Mouse (Mus musculus) heart, embryonic 16.5 days (tissue): ENCODE results near the gene Pcyt1a. TPM values are rescaled to one million over a fixed set of nuclear protein-coding genes. Genes with fewer than 3 reads are reported as not detected.

ENCODE experiments used
- ATAC-seq: fragments of 200-750 bp; cut with Nextera tagmentation; replicated peaks from 2 replicates; pipeline ENCODE4 v1.8.0; 2017; ENCODE audit warnings: moderate number of reproducible peaks; ENCODE audit not compliant: insufficient read depth, low FRiP score; ENCODE audit errors: extremely low read depth
- H3K27ac ChIP-seq: fragments of 300-500 bp; sonication (generic); 2 replicates; pipeline ENCODE4 v1.5.1; 2014; ENCODE audit warnings: mild to moderate bottlenecking, low read length, control low read depth, moderate library complexity
- H3K27me3 ChIP-seq: fragments of 300-500 bp; sonication (generic); 2 replicates; pipeline ENCODE4 v1.6.1; 2014; ENCODE audit warnings: low read length, mixed read lengths; ENCODE audit not compliant: control insufficient read depth, insufficient read depth
- H3K36me3 ChIP-seq: fragments of 300-500 bp; sonication (generic); 2 replicates; pipeline ENCODE4 v1.6.1; 2014; ENCODE audit not compliant: control insufficient read depth, insufficient read depth
- H3K4me1 ChIP-seq: fragments of 300-500 bp; sonication (generic); 2 replicates; pipeline ENCODE4 v1.6.1; 2014; ENCODE audit warnings: low read length, mixed read lengths; ENCODE audit not compliant: control insufficient read depth, insufficient read depth
- H3K4me2 ChIP-seq: fragments of 300-500 bp; sonication (generic); 2 replicates; pipeline ENCODE4 v1.6.1; 2014; ENCODE audit warnings: low read depth, mild to moderate bottlenecking, control low read depth, low read length
- H3K4me3 ChIP-seq: fragments of 300-500 bp; sonication (generic); 2 replicates; pipeline ENCODE4 v1.5.1; 2014; ENCODE audit warnings: mild to moderate bottlenecking, control low read depth, low read length
- H3K9ac ChIP-seq: fragments of 300-500 bp; sonication (generic); 2 replicates; pipeline ENCODE4 v1.6.1; 2014; ENCODE audit warnings: low read length, control low read depth
- H3K9me3 ChIP-seq: fragments of 300-500 bp; sonication (generic); replicated peaks from 2 replicates; pipeline ENCODE4 v1.6.1; 2016; ENCODE audit warnings: low read length; ENCODE audit not compliant: control insufficient read depth
- WGBS: fragments of 180-500 bp; shearing (Covaris S2); extraction: QIAGEN DNeasy Blood & Tissue Kit; methylation state at CpG from one replicate; pipeline ENCODE4 v1.1.7; 2014; 5-methylcytosine and 5-hydroxymethylcytosine counted together
- polyA plus RNA-seq: library from polyadenylated mRNA; unstranded; fragments of >200 nt; fragmentation: Nextera tagmentation; extraction: Ambion mirVana; gene quantifications from 2 replicates; pipeline ENCODE4 v1.2.1, GENCODE M21; 2015

The Pcyt1a gene
- polyA plus RNA-seq, 1 experiment from 2014 or later, result 38.8 TPM

DNA sequence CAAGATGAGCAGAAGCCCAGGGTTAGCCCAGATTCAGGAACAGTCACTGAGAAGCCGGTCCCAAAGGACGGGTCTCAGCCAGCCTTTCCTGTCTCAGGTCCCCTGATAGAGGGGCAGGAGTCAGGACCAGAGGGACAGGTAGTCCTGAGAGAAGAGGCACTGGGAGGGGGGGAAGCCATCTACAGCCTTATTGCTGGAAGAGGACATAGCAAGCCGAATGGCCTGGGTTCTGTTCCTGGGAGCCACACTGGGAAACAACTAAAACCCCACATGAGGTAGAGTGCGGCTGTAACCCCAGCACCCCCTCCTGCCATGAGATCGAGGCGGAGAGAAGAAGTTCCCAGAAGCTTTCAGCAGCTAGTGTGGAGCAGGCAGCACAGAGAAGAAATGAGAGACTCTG lies 83.2 kb downstream of the Pcyt1a start:
- Histone ChIP-seq H3K36me3 (no peaks in the 10 kb centered on the region), H3K9ac (no peak overlapping the region), H3K27ac (no peak overlapping the region), H3K9me3 (no peaks in the 10 kb centered on the region), H3K4me2 (no peak overlapping the region), H3K27me3 (no peaks in the 10 kb centered on the region), H3K4me1 (peaks cover 25% of the 10 kb centered on the region), H3K4me3 (no peak overlapping the region)
- 94% methylated on average over 6 of the region's 6 CpGs for WGBS
- ATAC-seq, result no peak

DNA sequence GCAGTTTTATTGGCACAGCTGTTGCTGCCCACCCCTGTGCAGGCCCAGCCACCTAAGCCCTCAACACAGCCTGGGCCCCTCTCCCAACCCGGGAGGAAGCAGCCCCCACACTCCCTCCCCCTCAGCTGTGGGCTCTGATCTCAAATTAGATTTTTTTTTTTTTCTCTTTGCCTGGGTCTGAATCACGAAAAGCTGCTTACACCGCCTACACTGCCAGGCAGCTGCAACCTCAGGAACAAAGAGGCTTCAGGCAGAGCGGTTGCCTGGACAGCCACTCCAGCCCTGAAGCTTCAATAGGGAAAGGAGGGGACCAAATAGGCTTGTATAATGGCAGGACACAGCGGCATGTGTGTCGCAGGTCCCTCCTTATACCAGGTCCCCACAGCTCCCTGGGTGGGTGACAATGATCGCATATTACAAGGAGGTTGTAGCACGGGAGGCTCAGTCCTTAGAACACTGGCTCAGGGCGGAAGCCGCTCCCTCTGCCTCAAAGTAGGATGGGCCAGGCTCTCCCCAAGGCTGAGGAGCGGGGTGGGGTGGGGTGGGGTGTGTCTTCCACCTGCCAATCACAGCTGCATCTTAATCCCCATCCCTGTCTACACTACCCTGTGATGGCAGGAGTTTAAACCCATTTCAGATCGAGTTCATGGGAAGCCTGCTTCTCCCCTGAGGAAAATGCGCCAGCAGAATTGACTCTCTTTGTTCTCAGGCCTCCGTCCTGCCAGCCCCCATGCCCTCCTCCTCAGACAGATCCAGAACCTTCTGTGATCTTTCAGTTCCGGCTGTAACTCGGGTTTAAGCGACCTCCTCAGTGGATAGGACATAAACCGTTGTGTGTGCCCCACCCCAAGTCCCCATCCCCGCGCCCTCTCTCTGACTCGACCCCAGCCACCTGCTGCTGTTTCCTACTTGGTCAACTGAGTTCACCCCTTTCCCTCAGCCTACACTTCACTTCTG lies 85.6 kb downstream of the Pcyt1a start:
- Histone ChIP-seq H3K27ac (peak overlapping the region; percentile 57), H3K27me3 (no peaks in the 10 kb centered on the region), H3K9me3 (no peaks in the 10 kb centered on the region), H3K4me2 (peak overlapping the region; percentile 35), H3K4me3 (0 out of 2 replicates have a peak overlapping the region, but pooled peaks have one; percentile 4), H3K4me1 (peaks cover 4% of the 10 kb centered on the region; the same call in 1 of the 2 replicates), H3K36me3 (no peaks in the 10 kb centered on the region), H3K9ac (no peak overlapping the region)
- WGBS, result 33% methylated on average over 21 of the region's 21 CpGs
- peak; percentile 55 for ATAC-seq

DNA sequence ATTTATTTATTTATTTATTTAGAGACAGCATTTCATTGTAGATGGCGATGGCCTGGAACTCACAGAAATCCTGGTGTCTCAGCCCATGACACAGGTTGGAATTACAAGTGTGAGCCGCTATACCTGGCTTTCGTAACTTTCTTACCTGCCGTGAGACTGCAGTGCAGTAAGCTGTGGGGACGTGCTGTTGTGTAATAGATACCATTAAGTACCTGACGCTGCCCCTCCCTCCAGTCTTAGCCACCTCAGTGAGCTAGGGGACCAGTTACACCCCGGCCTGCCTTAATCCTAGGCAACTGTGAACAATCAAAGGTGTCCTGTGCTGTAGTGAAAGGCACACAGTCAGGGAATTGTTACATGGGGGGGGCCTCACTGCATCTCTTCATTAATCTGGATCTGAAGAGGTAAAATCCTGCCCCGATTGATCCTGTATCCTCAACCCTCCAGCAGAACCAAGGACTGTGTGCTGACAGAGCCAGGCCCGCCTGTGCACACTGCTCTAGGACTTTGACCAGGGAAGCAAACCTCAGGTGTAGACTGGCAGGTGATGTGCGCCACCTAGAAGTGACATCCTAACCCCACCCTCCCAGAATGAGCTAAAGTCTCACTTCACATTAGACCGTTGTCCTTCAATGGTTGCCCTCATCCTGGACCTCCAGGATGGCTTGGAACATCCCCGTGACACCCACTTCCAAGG lies 87.2 kb downstream of the Pcyt1a start:
- Histone ChIP-seq H3K4me3 (no peak overlapping the region), H3K9me3 (no peaks in the 10 kb centered on the region), H3K4me1 (peaks cover 5% of the 10 kb centered on the region; the same call in 1 of the 2 replicates), H3K27ac (no peak overlapping the region), H3K9ac (no peak overlapping the region), H3K36me3 (no peaks in the 10 kb centered on the region), H3K27me3 (no peaks in the 10 kb centered on the region), H3K4me2 (no peak overlapping the region)
- 82% methylated on average over 12 of the region's 12 CpGs for WGBS
- no peak for ATAC-seq

DNA sequence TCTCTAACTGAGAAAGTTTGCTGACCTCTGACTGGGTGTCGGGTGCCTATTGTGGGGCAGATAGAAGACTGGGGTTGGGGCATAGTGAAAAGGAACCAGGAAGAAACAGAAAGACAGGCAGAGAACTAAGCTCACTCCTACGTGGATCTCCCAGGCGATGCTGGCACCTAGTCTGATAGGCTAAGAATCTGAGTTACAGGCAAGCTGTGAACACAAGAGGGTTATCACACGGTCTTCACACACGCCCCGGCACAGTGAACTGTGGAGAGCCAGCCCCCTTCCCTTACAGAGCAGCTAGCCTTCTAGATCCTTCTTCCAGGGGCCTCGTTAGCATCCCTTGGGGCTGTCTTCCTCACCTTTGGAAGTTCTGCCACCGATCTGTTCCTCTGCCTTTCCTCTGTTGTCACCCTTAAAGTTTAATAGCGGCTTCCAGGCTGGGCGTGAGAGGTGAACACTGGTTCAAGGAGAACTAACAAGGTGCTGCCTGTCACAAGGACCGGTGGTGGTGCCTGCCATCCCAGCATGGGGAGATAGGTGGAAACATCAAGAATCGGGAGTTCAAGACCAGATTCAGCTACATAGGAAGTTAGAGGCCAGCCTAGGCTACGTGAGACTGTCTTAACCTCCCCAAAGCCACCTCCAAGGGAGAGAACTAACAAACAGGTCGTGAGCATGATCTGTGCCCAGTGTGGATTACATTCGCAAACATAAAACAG lies 89.1 kb downstream of the Pcyt1a start:
- Histone ChIP-seq H3K27ac (peak overlapping the region; percentile 19), H3K4me3 (no peak overlapping the region), H3K36me3 (no peaks in the 10 kb centered on the region), H3K4me1 (peaks cover 20% of the 10 kb centered on the region), H3K9me3 (no peaks in the 10 kb centered on the region), H3K9ac (no peak overlapping the region), H3K4me2 (no peak overlapping the region), H3K27me3 (no peaks in the 10 kb centered on the region)
- no peak for ATAC-seq
- 68% methylated on average over 15 of the region's 15 CpGs for WGBS

DNA sequence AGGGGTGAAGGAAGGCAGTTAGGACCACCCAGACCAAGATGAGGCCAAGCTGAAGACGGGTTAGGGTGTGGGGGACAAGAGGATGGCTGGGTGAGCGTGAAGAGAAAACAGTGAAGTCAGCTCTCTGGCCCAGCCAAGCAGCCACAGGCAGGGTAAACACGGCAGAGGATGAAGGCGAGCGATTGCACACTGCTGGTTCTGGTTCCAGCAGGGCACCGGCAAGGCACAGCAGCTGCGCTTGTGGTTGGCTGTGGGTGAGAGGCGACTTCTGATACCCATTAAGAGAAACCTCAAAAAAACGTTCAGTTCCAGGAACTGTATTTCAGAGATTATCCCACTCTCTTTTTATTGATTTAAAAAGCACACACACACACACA lies 89.6 kb downstream of the Pcyt1a start:
- H3K9me3 ChIP-seq, result no peaks in the 10 kb centered on the region
- 60% methylated on average over 9 of the region's 9 CpGs for WGBS
- H3K4me2 ChIP-seq, result no peak overlapping the region
- H3K27me3 ChIP-seq, result no peaks in the 10 kb centered on the region
- H3K4me3 ChIP-seq, result no peak overlapping the region
- ATAC-seq, result no peak
- no peaks in the 10 kb centered on the region for H3K36me3 ChIP-seq
- peaks cover 20% of the 10 kb centered on the region for H3K4me1 ChIP-seq
- H3K27ac ChIP-seq, result peak overlapping the region; percentile 19
- no peak overlapping the region for H3K9ac ChIP-seq

DNA sequence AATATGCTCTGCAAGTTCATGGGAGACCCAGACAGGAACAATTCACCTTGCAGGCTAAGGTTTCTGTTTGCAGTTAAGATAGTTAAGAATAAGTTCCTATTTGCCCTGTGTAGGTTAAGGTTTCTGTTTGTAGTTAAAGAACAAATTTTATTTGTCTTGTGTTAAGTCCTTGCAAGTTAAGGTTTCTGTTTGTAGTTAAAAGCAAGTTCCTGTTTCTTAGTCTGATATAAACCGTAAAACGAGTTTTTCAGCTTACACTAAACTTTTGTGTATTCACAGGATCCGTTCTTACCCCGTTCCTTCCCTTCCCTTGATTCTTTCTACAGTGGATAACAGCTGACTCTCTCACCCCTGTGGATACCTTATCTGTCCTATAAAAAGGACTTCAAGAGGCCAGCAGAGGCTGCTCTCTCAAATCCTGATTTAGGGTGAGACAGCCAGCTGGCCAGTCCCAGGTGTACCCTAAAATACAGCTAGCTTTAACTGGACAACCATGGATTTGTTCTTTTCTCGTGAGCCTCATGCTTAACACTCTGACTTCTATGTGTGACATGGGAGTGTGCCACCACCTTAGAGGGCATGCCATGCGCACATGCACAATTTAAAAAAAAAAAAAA lies 92.0 kb downstream of the Pcyt1a start:
- Histone ChIP-seq H3K36me3 (no peaks in the 10 kb centered on the region), H3K4me2 (no peak overlapping the region; the same call in 1 of the 2 replicates), H3K4me3 (no peak overlapping the region), H3K9me3 (no peaks in the 10 kb centered on the region), H3K27ac (peak overlapping the region; percentile 17; the same call in 1 of the 2 replicates), H3K9ac (no peak overlapping the region), H3K4me1 (peaks cover 18% of the 10 kb centered on the region), H3K27me3 (no peaks in the 10 kb centered on the region)
- WGBS, result 42% methylated on average over 6 of the region's 6 CpGs
- ATAC-seq, result no peak

DNA sequence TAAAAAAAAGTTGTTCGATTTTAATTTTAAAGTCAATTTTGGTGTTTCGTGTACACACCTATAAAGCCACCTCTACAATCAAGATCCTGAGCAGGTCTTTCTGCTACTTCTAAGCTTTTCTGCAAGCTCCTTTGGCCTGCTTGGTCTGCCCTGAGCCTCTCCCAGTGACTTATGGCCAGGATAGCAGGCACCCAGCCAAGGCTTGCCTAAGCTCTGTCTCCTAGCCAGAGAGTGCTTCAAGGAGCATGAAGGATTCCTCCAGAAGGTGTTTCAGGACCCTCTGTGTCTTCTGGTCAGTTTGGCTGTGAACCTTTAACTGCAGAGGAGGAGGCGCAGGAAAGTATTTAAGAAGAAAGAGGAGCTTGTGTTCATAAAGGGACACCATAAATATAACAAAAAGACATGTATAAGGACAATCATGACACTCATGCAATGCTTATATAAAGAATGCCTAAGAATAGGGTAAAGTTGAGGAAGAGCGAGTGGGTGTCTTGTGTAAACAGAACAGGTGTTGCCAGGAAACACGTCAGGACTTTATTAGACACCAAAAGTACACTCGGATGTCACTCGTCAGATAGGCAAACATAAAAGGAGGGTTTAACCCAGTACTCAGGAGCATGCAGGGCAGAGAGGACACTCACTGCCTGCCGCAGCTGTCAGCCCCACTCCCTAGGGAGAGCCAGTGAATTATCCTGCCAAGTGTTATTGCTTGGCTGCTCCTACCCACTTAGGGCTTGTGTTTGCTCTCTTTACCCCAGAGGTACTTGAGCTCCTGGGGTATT lies 92.9 kb downstream of the Pcyt1a start:
- Histone ChIP-seq H3K4me2 (no peak overlapping the region), H3K36me3 (no peaks in the 10 kb centered on the region), H3K4me1 (peaks cover 18% of the 10 kb centered on the region), H3K4me3 (no peak overlapping the region), H3K27ac (peak overlapping the region; percentile 40), H3K9ac (0 out of 2 replicates have a peak overlapping the region, but pooled peaks have one; percentile 20), H3K27me3 (no peaks in the 10 kb centered on the region), H3K9me3 (no peaks in the 10 kb centered on the region)
- 0 out of 2 replicates have a peak, but pooled peaks have one; percentile 35 for ATAC-seq
- 49% methylated on average over 8 of the region's 8 CpGs for WGBS

DNA sequence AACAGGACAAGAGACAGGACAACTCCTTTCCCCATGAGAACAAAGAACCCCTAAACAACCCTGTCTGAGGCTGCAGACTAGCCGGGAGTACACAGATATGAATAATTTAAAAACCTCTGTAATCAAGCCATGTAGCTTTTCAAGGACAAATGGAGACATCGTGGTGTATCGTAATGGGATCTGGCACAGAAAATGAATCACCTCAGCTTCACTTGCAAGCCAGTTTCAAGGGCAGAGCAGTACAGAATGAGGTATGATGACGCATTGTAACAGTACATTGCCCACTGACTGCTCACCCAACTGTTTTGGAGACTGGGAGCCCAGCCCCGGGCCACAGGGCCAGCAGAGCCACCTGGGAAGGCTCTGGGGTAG lies 93.5 kb downstream of the Pcyt1a start:
- no peak overlapping the region for H3K4me3 ChIP-seq
- H3K27ac ChIP-seq, result peak overlapping the region; percentile 40
- H3K9me3 ChIP-seq, result no peaks in the 10 kb centered on the region
- no peak overlapping the region for H3K4me2 ChIP-seq
- no peaks in the 10 kb centered on the region for H3K36me3 ChIP-seq
- H3K9ac ChIP-seq, result 0 out of 2 replicates have a peak overlapping the region, but pooled peaks have one; percentile 20
- WGBS, result 48% methylated on average over 5 of the region's 5 CpGs
- ATAC-seq, result no peak
- peaks cover 18% of the 10 kb centered on the region for H3K4me1 ChIP-seq
- no peaks in the 10 kb centered on the region for H3K27me3 ChIP-seq
